Mouse (Mus musculus) cerebellum, adult 2 months (tissue): Measurements from ENCODE around the gene Phlda3. TPM values are rescaled to one million over a fixed set of nuclear protein-coding genes. Genes with fewer than 3 reads are reported as not detected.

Experiments used
- DNase-seq, 2 experiments: peaks; one replicate each; pipeline ENCODE4 v3.0.0; 2021
- H3K27ac ChIP-seq: fragments of 200-500 bp; 2 replicates; pipeline ENCODE4 v1.5.1; 2012; ENCODE audit warnings: low read length, control low read depth, inconsistent platforms; ENCODE audit not compliant: insufficient read depth
- H3K27me3 ChIP-seq: fragments of 200-500 bp; 2 replicates; pipeline ENCODE4 v1.6.1; 2012; ENCODE audit warnings: inconsistent platforms, mild to moderate bottlenecking, low read length, moderate library complexity; ENCODE audit not compliant: control insufficient read depth, insufficient read depth
- H3K4me1 ChIP-seq: fragments of 200-500 bp; 2 replicates; pipeline ENCODE4 v1.6.1; 2011; ENCODE audit warnings: low read length; ENCODE audit not compliant: control insufficient read depth, insufficient read depth
- H3K4me3 ChIP-seq: fragments of 200-500 bp; replicated peaks from 2 replicates; pipeline ENCODE3; 2011; ENCODE audit warnings: mild to moderate bottlenecking, low read depth, low read length, control low read depth; ENCODE audit not compliant: insufficient read depth
- CTCF ChIP-seq: fragments of 200-500 bp; IDR thresholded peaks from 2 replicates; pipeline ENCODE4 v1.5.1; 2011; ENCODE audit warnings: low read depth, mild to moderate bottlenecking, control low read depth, low read length, moderate library complexity, borderline replicate concordance; ENCODE audit not compliant: insufficient read depth
- POLR2A ChIP-seq: fragments of 200-500 bp; IDR thresholded peaks from 2 replicates; pipeline ENCODE4 v1.6.1; 2011; ENCODE audit warnings: low read length, control low read depth, borderline replicate concordance; ENCODE audit not compliant: insufficient read depth
- WGBS: fragments of 180-500 bp; shearing (Covaris S2); methylation state at CpG from one replicate; pipeline ENCODE4 v1.1.7; 2018; 5-methylcytosine and 5-hydroxymethylcytosine counted together
- polyA plus RNA-seq: library from polyadenylated mRNA; depleted of rRNA; stranded (reverse); fragments of >200 nt; gene quantifications from 2 replicates; pipeline ENCODE4 v1.2.3, GENCODE M21; 2012

Gene Phlda3
- polyA plus RNA-seq, 1 experiment, result 93.0 TPM

DNA sequence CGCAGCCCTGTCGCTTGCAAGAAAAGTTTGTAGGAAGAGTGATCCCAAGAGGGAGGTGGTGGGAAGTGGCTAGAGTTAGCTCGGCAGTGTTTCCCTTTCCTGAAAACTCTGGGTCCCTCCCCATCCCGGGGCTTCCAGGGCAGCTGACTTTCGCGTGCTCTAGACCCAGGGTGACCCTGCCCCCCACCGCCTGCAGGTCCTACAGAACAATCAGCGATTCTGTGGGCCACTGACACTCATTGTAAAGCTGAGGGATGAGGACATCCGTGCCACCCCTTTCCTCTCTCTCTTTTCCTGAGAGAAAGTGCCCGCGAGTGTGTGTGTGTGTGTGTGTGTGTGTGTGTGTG is 36.6 kb upstream of the Phlda3 start:
- H3K27ac ChIP-seq, result peak overlapping the region; percentile 55; the same call in 1 of the 2 replicates
- DNase-seq, result peak in 1 of 2 experiments; percentile 30
- no peaks in the 10 kb centered on the region for H3K27me3 ChIP-seq
- TF ChIP-seq CTCF (no peak), POLR2A (peak; percentile 6; the same call in 1 of the 2 replicates)
- H3K4me3 ChIP-seq, result peak overlapping the region; percentile 33
- no peaks in the 10 kb centered on the region for H3K4me1 ChIP-seq
- 2% methylated on average over 11 of the region's 11 CpGs for WGBS

- TF ChIP-seq CTCF (no peak), POLR2A (no peak)
These were observed 36.1 kb upstream of the Phlda3 start for GRCm38 (mm10) chr1:135729821-135730220.

DNA sequence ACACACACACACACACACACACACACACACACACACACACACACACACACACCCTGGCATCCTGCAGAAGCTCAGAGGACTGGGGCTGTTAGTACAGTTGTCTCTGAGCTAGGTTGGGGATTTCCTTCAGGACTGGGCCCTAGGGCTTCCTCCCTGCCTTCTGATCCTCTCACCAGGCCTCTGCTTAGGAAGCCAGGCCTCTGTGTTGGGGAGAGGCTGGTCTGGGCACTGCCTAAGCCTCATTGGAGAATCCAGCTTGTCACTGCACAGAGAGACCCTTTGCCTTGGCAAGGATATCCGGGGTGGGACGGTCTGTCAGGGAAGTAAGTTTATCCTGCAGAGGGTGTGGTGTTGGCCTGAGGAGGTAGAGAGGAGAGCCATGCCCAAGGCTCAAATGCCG is 35.6 kb upstream of the Phlda3 start:
- H3K4me1 ChIP-seq, result no peaks in the 10 kb centered on the region
- peak overlapping the region; percentile 27 for H3K27ac ChIP-seq
- 54% methylated on average over 3 of the region's 3 CpGs for WGBS
- TF ChIP-seq POLR2A (no peak), CTCF (no peak)
- no peak for DNase-seq
- peak overlapping the region; percentile 14 for H3K4me3 ChIP-seq
- no peaks in the 10 kb centered on the region for H3K27me3 ChIP-seq

More at GRCm38 (mm10) chr1:135729821-135730220, 36.1 kb upstream of the Phlda3 start:
- Histone ChIP-seq H3K27me3 (no peaks in the 10 kb centered on the region), H3K4me1 (no peaks in the 10 kb centered on the region), H3K4me3 (peak overlapping the region; percentile 24), H3K27ac (no peak overlapping the region; the same call in 1 of the 2 replicates)
- no peak for DNase-seq
- WGBS, result 38% methylated on average over 4 of the region's 4 CpGs

- 73% methylated on average over 7 of the region's 7 CpGs for WGBS
- no peaks in the 10 kb centered on the region for H3K4me1 ChIP-seq
- DNase-seq, result no peak
- TF ChIP-seq CTCF, result no peak
- no peak for TF ChIP-seq POLR2A
- no peak overlapping the region for H3K27ac ChIP-seq
- H3K27me3 ChIP-seq, result no peaks in the 10 kb centered on the region
- no peak overlapping the region for H3K4me3 ChIP-seq
These were observed 34.5 kb upstream of the Phlda3 start for GRCm38 (mm10) chr1:135731393-135731792.

DNA sequence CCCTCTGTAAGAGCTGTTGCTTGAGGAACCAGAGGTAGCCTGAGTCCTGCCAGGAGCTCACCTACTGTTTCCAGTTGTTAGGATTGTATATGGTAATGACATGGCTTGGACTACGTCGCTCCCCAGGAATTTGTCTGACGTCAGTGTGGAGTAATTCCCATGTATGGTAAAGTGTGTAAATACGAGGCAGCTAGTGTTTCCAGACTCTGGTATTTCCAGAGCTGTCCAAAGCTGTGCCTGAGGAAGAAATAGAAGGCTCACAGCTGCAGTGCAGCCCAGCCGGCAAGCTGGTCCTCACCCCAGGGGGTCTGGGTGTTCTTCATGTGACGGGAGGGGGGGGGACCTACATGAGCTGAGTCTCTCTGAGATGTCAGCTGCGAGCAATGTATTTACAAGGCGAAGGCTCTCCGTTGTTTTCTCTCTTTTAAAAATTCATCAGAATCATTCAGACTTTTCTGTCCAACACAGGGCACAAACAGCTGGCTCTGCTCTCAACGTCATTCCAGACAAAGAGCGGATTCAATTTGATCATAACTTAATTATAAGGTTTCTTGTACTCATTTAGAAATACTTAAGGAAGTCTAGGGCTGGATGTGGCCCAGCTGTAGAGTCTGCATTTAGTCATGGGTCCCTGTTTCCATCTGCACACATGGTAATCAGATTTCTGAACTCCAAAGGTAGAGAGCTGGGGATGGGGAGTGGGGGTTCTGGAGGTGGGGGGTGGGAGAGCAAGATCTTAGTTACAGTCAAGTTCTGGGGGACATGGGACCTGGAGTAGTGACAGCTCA is 33.8 kb upstream of the Phlda3 start:
- no peaks in the 10 kb centered on the region for H3K4me1 ChIP-seq
- no peak overlapping the region for H3K4me3 ChIP-seq
- H3K27ac ChIP-seq, result no peak overlapping the region
- TF ChIP-seq POLR2A (no peak), CTCF (no peak)
- 50% methylated on average over 11 of the region's 11 CpGs for WGBS
- no peak for DNase-seq
- no peaks in the 10 kb centered on the region for H3K27me3 ChIP-seq

DNA sequence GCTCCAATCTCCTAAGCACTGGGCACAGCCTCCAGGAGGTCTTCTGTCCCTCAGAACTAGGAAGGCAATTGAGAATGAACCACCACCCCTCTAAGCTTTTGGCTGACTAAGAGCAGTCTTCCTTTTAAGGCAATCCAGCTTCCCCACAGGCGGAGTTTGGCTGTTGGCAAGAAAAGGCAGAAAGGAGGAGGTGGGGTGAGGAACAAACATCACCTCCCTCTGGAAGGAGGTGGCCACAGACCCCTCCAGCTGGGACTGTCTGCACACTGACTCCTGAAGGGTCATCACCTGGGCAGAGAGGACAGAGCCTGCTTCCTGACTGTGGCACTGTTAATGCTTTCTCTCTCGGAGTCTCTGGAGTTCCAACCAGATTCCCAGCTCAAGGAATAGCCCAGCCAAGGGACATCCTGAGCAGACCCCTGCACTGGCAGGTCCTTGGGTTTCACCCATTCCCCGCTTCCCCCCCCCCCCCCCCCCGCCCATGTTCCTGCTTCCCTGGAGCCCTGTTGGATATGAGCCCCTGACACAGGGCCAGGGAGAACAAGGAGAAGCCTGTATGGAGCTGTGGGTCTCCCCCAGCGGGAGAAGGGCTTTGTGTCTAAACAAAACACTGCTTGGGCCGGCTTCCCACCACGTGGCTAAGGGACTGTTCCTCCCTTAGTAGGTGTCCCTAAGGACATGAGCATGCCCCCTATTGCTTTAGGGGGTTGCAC is 31.5 kb upstream of the Phlda3 start:
- Histone ChIP-seq H3K4me3 (no peak overlapping the region), H3K27ac (peak overlapping the region; percentile 68; the same call in 1 of the 2 replicates), H3K27me3 (no peaks in the 10 kb centered on the region), H3K4me1 (no peaks in the 10 kb centered on the region)
- 18% methylated on average over 7 of the region's 7 CpGs for WGBS
- DNase-seq, result peak; percentile 27 to 58
- no peak for TF ChIP-seq POLR2A
- no peak for TF ChIP-seq CTCF

DNA sequence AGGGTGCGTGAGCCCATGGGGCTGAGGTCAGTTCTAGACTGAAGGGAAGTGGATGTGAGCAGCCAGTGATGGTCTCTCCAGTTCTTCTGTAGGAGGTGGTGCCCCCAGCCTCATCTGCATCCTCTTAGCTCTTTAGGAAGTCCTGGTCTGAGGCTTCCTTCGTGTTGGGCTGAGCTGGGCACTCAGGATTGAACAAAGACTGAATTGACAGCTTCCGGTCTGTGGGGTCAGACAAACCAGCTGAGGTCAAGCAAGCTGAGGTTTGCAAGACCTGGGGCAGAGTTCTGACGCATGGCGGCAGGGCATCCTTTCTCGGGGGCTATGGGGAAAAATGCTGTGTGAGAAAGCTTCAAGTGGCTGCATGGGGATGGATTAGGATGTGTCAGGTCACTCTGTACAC is 30.5 kb upstream of the Phlda3 start:
- 72% methylated on average over 6 of the region's 6 CpGs for WGBS
- H3K4me1 ChIP-seq, result no peaks in the 10 kb centered on the region
- no peak overlapping the region for H3K4me3 ChIP-seq
- DNase-seq, result no peak
- peak overlapping the region; percentile 68; the same call in 1 of the 2 replicates for H3K27ac ChIP-seq
- TF ChIP-seq POLR2A, result no peak
- H3K27me3 ChIP-seq, result no peaks in the 10 kb centered on the region

DNA sequence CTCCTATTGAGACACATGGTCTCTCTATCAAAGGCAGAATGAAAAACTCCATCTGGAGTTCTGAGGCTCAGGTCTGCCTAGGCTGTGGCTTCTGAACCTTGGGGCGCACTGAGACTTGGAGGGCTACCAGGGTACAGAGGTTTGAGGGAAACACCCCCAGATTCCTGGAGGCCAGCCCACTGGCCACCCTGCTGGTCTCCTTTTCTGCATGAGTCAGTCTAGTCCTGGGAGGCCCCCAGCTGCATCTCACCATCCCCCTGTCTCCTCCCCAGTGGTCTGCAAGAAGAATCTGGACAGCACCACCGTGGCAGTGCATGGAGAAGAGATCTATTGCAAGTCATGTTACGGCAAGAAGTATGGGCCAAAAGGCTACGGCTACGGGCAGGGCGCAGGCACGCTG is 20.9 kb upstream of the Phlda3 start:
- TF ChIP-seq POLR2A (no peak), CTCF (no peak)
- WGBS, result 78% methylated on average over 7 of the region's 7 CpGs
- no peak overlapping the region for H3K27ac ChIP-seq

More for the DNA sequence above, 20.9 kb upstream of the Phlda3 start:
- no peak for DNase-seq
- Histone ChIP-seq H3K27me3 (no peaks in the 10 kb centered on the region), H3K4me3 (no peak overlapping the region), H3K4me1 (no peaks in the 10 kb centered on the region)
